Mouse (Mus musculus) hindbrain, embryonic 15.5 days (tissue): Measurements from ENCODE around the gene Coa4. TPM values are rescaled to one million over a fixed set of nuclear protein-coding genes. Genes with fewer than 3 reads are reported as not detected.

Experiments used
- ATAC-seq: fragments of 200-750 bp; cut with Nextera tagmentation; 2 replicates; pipeline ENCODE4 v1.8.0; 2017; ENCODE audit warnings: low read depth, moderate number of reproducible peaks, moderate TSS enrichment; ENCODE audit not compliant: low FRiP score
- H3K27ac ChIP-seq: fragments of 300-500 bp; sonication (generic); replicated peaks from 2 replicates; pipeline ENCODE4 v1.5.1; 2015; ENCODE audit warnings: mild to moderate bottlenecking, inconsistent platforms
- H3K27me3 ChIP-seq: fragments of 300-500 bp; sonication (generic); 2 replicates; pipeline ENCODE4 v1.6.1; 2015; ENCODE audit warnings: control low read depth, inconsistent platforms
- H3K36me3 ChIP-seq: fragments of 300-500 bp; sonication (generic); 2 replicates; pipeline ENCODE4 v1.6.1; 2015; ENCODE audit warnings: control low read depth, inconsistent platforms
- H3K4me1 ChIP-seq: fragments of 300-500 bp; sonication (generic); replicated peaks from 2 replicates; pipeline ENCODE4 v1.6.1; 2015; ENCODE audit warnings: control low read depth, inconsistent platforms
- H3K4me2 ChIP-seq: fragments of 300-500 bp; sonication (generic); 2 replicates; pipeline ENCODE4 v1.6.1; 2015; ENCODE audit warnings: moderate library complexity, mild to moderate bottlenecking, inconsistent platforms
- H3K4me3 ChIP-seq: fragments of 300-500 bp; sonication (generic); 2 replicates; pipeline ENCODE4 v1.5.1; 2015; ENCODE audit warnings: mild to moderate bottlenecking, inconsistent platforms
- H3K9ac ChIP-seq: fragments of 300-500 bp; sonication (generic); 2 replicates; pipeline ENCODE4 v1.6.1; 2015; ENCODE audit warnings: inconsistent platforms
- H3K9me3 ChIP-seq: fragments of 300-500 bp; sonication (generic); 2 replicates; pipeline ENCODE4 v1.6.1; 2016; ENCODE audit warnings: control low read depth, inconsistent platforms
- WGBS: fragments of 180-500 bp; shearing (Covaris S2); methylation state at CpG from one replicate; pipeline ENCODE4 v1.1.7; 2015; 5-methylcytosine and 5-hydroxymethylcytosine counted together
- polyA plus RNA-seq: library from polyadenylated mRNA; unstranded; fragments of >200 nt; fragmentation: Nextera tagmentation; extraction: Ambion mirVana; gene quantifications from 2 replicates; pipeline ENCODE4 v1.2.1, GENCODE M21; 2015

The Coa4 gene
- polyA plus RNA-seq, 1 experiment from 2014 or later, result 17.8 TPM

- Histone ChIP-seq H3K4me3 (peak within 1 kb of the TSS; percentile 12; the same call in 1 of the 2 replicates), H3K36me3 (no peaks in the 10 kb centered on the region), H3K27ac (no peak within 1 kb of the TSS), H3K4me2 (peak within 1 kb of the TSS; percentile 41), H3K27me3 (no peaks in the 10 kb centered on the region), H3K4me1 (peaks cover 4% of the 10 kb centered on the region; the same call in 1 of the 2 replicates), H3K9ac (no peak within 1 kb of the TSS), H3K9me3 (no peaks in the 10 kb centered on the region)
- WGBS, result 45% methylated on average over 11 of the region's 11 CpGs
- peak; percentile 77; the same call in 1 of the 2 replicates for ATAC-seq
Observed at GRCm38 (mm10) chr7:100514573-100514972, 22.3 kb upstream of the Coa4 start, which contains the start of gene Dnajb13. Dnajb13 (minus strand) TSS chr7:100514960.

DNA sequence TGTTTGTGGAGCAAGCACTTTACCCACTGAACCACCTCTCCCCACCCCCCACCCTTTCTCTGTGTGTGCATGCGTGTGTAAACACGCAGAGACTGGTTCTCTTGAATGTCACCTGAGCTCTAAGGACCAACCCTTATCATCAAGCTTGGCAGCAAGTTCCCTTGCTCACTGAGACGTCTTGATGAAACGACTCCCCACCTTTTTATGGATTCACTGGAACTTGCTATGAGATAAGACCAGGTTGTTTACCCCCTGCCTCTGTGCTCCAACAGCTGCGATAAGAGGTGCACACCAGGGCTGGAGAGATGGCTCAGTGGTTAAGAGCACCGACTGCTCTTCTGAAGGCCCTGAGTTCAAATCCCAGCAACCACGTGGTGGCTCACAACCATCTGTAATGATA is 16.7 kb upstream of the Coa4 start:
- no peaks in the 10 kb centered on the region for H3K36me3 ChIP-seq
- no peaks in the 10 kb centered on the region for H3K9me3 ChIP-seq
- no peak overlapping the region for H3K9ac ChIP-seq
- no peaks in the 10 kb centered on the region for H3K27me3 ChIP-seq
- no peak overlapping the region for H3K4me2 ChIP-seq
- H3K27ac ChIP-seq, result no peak overlapping the region
- no peaks in the 10 kb centered on the region for H3K4me1 ChIP-seq
- no peak for ATAC-seq
- 69% methylated on average over 7 of the region's 7 CpGs for whole genome bisulfite sequencing
- H3K4me3 ChIP-seq, result no peak overlapping the region

DNA sequence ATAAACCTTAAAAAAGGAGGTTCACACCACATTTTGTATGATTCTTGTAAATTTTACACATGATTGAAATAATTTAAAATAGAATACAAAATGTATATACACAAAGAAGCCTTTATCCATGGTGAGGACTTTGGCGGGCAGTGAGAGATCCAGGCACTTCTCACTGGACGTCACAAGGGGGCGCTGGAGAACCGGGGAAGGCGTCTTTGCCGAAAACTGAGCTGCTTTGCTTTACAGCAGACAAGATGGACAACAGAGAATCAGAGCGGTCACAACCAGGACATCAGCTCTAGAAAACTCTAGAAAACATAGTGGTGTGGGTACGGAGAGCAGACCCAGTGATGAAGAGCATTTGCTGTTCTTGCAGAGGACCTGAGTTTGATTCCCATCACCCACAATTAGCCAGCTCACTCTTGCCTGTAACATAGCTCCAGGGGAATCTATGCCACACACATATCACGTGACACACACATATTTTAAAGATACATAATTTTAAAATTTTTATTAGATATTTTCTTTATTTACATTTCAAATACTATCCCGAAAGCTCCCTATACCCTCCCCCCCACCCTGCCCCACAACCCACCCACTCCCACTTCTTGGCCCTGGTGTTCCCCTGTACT is 16.1 kb upstream of the Coa4 start:
- peak; percentile 59; the same call in 1 of the 2 replicates for ATAC-seq
- Histone ChIP-seq H3K27ac (no peak overlapping the region), H3K27me3 (no peaks in the 10 kb centered on the region), H3K4me2 (peak overlapping the region; percentile 34; the same call in 1 of the 2 replicates), H3K9ac (no peak overlapping the region), H3K4me1 (no peaks in the 10 kb centered on the region), H3K4me3 (no peak overlapping the region), H3K36me3 (no peaks in the 10 kb centered on the region), H3K9me3 (no peaks in the 10 kb centered on the region)
- WGBS, result 19% methylated on average over 10 of the region's 10 CpGs

- 71% methylated on average over 3 of the region's 3 CpGs for WGBS
Observed at GRCm38 (mm10) chr7:100522222-100522621, 14.6 kb upstream of the Coa4 start.

DNA sequence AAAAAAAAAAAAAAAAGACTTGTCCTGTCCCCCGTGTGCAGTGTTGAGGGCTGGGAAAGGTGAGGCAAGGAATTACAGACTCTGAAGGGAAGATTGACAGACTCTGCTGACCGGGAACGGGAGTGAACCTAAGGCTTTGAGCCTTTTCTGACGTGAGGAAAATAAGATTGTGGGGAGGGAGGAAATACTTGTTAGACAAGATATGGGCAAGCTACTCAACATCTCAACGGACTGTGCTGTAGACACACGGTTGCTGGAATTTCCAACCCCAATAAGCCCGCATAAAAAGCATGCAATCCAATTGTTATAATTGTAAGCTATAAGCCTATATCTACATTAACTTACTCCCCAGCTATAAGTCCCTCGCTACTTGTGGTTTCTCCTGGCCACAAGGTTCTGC is 12.2 kb upstream of the Coa4 start:
- no peak overlapping the region for H3K4me3 ChIP-seq
- 82% methylated on average over 8 of the region's 8 CpGs for WGBS

More at GRCm38 (mm10) chr7:100522222-100522621, 14.6 kb upstream of the Coa4 start:
- ATAC-seq, result no peak
- no peaks in the 10 kb centered on the region for H3K27me3 ChIP-seq
- no peaks in the 10 kb centered on the region for H3K36me3 ChIP-seq
- H3K9ac ChIP-seq, result no peak overlapping the region
- H3K4me3 ChIP-seq, result no peak overlapping the region
- H3K9me3 ChIP-seq, result no peaks in the 10 kb centered on the region
- H3K4me2 ChIP-seq, result no peak overlapping the region
- H3K27ac ChIP-seq, result no peak overlapping the region
- no peaks in the 10 kb centered on the region for H3K4me1 ChIP-seq

DNA sequence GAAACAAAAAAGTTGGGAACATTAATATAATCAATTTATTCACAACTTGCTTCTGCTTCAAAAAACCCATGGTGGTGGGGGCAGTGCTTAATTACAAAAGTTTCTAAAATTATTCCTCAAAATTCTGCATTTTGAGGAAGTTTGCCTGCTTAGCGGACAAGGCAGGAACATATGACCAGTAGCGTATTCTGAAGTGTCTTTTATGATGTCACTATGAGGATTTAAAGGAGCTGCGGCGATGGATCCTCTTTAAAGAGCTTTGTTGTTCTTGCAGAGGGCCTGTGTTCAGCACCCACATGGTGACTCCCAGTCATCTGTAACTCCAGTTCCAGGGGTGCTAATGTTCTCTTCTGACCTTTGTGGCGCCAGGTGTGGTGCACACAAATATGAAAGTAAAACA is 6.1 kb upstream of the Coa4 start:
- Histone ChIP-seq H3K4me2 (no peak overlapping the region), H3K9ac (no peak overlapping the region), H3K4me3 (no peak overlapping the region), H3K9me3 (no peaks in the 10 kb centered on the region), H3K27me3 (no peaks in the 10 kb centered on the region), H3K27ac (no peak overlapping the region), H3K36me3 (no peaks in the 10 kb centered on the region), H3K4me1 (no peaks in the 10 kb centered on the region)
- 92% methylated on average over 5 of the region's 5 CpGs for WGBS
- no peak for ATAC-seq

More for the DNA sequence above, 12.2 kb upstream of the Coa4 start:
- Histone ChIP-seq H3K27ac (no peak overlapping the region), H3K9me3 (no peaks in the 10 kb centered on the region), H3K9ac (no peak overlapping the region), H3K4me1 (no peaks in the 10 kb centered on the region), H3K27me3 (no peaks in the 10 kb centered on the region), H3K36me3 (no peaks in the 10 kb centered on the region), H3K4me2 (no peak overlapping the region)
- ATAC-seq, result no peak

DNA sequence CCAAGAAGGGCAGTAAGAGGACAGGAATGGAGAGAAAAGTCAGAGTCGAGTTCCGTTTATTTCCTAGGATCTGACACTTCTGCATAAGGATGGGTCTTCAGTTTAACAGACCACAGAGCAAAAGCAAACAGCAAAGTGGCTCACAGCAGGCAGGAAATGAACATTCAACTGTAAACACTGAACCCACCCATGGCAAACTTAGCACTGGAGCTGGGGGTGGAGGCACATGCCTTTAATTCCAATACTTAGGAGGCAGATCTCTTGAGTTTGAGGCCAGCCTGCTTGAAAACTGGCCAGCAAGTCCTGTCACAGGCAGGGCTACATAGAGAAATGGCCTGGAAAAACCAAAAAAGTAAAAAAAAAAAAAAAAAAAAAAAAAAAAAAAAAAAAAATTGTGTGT is 3.4 kb upstream of the Coa4 start:
- Histone ChIP-seq H3K9me3 (no peaks in the 10 kb centered on the region), H3K27ac (no peak overlapping the region), H3K4me1 (peaks cover 11% of the 10 kb centered on the region), H3K4me3 (no peak overlapping the region), H3K9ac (no peak overlapping the region), H3K4me2 (no peak overlapping the region), H3K36me3 (no peaks in the 10 kb centered on the region), H3K27me3 (no peaks in the 10 kb centered on the region)
- WGBS, result 74% methylated on average over 2 of the region's 2 CpGs
- no peak for ATAC-seq

DNA sequence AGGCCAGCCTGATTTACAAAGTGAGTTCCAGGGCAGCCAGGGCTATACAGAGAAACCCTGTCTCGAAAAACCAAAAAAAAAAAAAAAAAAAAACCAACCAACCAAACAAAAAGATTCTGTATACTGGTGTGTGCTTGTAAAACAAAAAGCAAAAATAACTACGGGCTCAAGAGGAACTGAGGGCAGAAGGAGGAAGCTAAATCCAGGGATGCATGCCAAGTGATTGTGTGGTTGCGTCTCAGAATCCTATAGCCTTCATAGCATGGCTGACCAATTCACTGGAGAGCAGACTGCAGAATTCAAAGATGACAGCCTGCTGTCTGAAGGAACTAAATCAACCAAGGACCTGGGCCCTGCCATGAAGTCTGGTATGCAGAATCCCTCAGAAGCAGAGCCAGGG is 2.7 kb upstream of the Coa4 start:
- no peak for ATAC-seq
- Histone ChIP-seq H3K4me2 (no peak overlapping the region), H3K9ac (no peak overlapping the region), H3K9me3 (no peaks in the 10 kb centered on the region), H3K27me3 (no peaks in the 10 kb centered on the region), H3K36me3 (peaks cover 3% of the 10 kb centered on the region), H3K27ac (no peak overlapping the region), H3K4me3 (no peak overlapping the region), H3K4me1 (peaks cover 11% of the 10 kb centered on the region)
- 87% methylated on average over 3 of the region's 3 CpGs for WGBS

- H3K4me3 ChIP-seq, result no peak overlapping the region
- no peak overlapping the region for H3K9ac ChIP-seq
- H3K4me1 ChIP-seq, result peaks cover 11% of the 10 kb centered on the region
- no peaks in the 10 kb centered on the region for H3K27me3 ChIP-seq
- H3K4me2 ChIP-seq, result no peak overlapping the region
- no peak for ATAC-seq
- no peaks in the 10 kb centered on the region for H3K9me3 ChIP-seq
- peaks cover 17% of the 10 kb centered on the region for H3K36me3 ChIP-seq
- 76% methylated on average over 2 of the region's 2 CpGs for WGBS
- no peak overlapping the region for H3K27ac ChIP-seq
Observed at GRCm38 (mm10) chr7:100535831-100536230, 1.0 kb upstream of the Coa4 start.

GRCm38 (mm10) chr7:100537519-100537902 is 640 bp downstream of the Coa4 start:
- peak overlapping the region; percentile 60 for H3K4me3 ChIP-seq
- peak overlapping the region; percentile 52 for H3K9ac ChIP-seq
- H3K4me2 ChIP-seq, result peak overlapping the region; percentile 76
- peaks cover 17% of the 10 kb centered on the region for H3K36me3 ChIP-seq
- no peaks in the 10 kb centered on the region for H3K9me3 ChIP-seq
- ATAC-seq, result no peak
- peak overlapping the region; percentile 87 for H3K27ac ChIP-seq
- H3K27me3 ChIP-seq, result no peaks in the 10 kb centered on the region
- peaks cover 11% of the 10 kb centered on the region for H3K4me1 ChIP-seq
- 36% methylated on average over 7 of the region's 7 CpGs for WGBS

DNA sequence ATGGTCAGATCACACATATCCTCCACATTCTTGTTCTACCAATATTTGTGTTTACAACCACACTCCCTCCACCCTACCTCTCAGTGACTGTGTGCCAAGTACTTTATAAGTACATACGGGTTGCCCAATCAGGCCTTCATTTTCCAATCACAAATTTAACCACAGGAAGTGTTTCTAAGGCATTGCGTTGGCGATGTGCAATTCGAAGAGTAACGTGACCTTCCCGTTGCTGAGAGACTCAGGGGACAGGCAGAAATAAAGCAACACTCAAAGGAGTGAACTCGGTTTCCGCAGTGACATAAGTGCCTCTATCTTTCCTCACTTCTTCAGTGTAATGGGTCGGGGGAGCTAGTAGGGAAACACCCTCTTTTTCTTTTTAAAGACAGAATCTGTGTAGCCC is 2.6 kb downstream of the Coa4 start:
- no peak overlapping the region for H3K4me3 ChIP-seq
- H3K4me1 ChIP-seq, result peaks cover 11% of the 10 kb centered on the region
- H3K27ac ChIP-seq, result no peak overlapping the region
- H3K36me3 ChIP-seq, result peaks cover 17% of the 10 kb centered on the region
- WGBS, result 97% methylated on average over 9 of the region's 9 CpGs
- no peak overlapping the region for H3K4me2 ChIP-seq
- no peaks in the 10 kb centered on the region for H3K9me3 ChIP-seq
- H3K27me3 ChIP-seq, result no peaks in the 10 kb centered on the region
- ATAC-seq, result no peak
- H3K9ac ChIP-seq, result no peak overlapping the region

DNA sequence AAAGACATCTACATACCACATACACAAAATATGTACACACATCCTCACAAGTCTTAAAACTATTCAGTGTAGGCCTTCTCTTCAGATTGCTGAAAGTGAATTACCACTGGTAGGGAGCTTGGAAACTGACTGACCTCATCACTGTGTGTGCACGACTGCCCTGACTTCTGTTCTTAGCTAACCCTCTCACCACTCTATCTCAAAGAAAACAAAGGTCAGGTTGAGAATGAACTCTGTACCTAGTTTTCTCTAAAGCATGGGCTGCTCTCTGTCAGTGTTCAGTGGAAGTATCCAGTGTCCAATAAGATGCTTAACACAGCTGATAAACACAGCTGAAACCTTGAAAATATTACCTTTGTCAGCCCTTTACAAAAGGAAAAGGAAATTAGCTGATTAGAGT is 7.6 kb downstream of the Coa4 start:
- no peak for ATAC-seq
- H3K36me3 ChIP-seq, result peaks cover 24% of the 10 kb centered on the region
- H3K9me3 ChIP-seq, result no peaks in the 10 kb centered on the region
- H3K27me3 ChIP-seq, result no peaks in the 10 kb centered on the region
- no peak overlapping the region for H3K4me2 ChIP-seq
- no peak overlapping the region for H3K4me3 ChIP-seq
- H3K9ac ChIP-seq, result no peak overlapping the region
- H3K4me1 ChIP-seq, result no peaks in the 10 kb centered on the region
- 62% methylated on average over 1 of the region's 1 CpGs for WGBS
- no peak overlapping the region for H3K27ac ChIP-seq

- no peak for ATAC-seq
- peaks cover 12% of the 10 kb centered on the region; the same call in 1 of the 2 replicates for H3K36me3 ChIP-seq
- 0 out of 2 replicates have a peak, but pooled peaks cover 3% of the 10 kb centered on the region for H3K4me1 ChIP-seq
- H3K4me2 ChIP-seq, result no peak overlapping the region
- H3K4me3 ChIP-seq, result no peak overlapping the region
- no peaks in the 10 kb centered on the region for H3K27me3 ChIP-seq
- H3K9ac ChIP-seq, result no peak overlapping the region
- no peaks in the 10 kb centered on the region for H3K9me3 ChIP-seq
- H3K27ac ChIP-seq, result no peak overlapping the region
- WGBS, result 86% methylated on average over 4 of the region's 4 CpGs
Observed at GRCm38 (mm10) chr7:100547631-100548030, 10.8 kb downstream of the Coa4 start.
